Mouse (Mus musculus): ENCODE results near the gene Map3k11. TPM values are rescaled to one million over a fixed set of nuclear protein-coding genes. Genes with fewer than 3 reads are reported as not detected.

Gene Map3k11
- polyA plus RNA-seq, 1 experiment from 2014 or later, result 36.6 TPM

DNA sequence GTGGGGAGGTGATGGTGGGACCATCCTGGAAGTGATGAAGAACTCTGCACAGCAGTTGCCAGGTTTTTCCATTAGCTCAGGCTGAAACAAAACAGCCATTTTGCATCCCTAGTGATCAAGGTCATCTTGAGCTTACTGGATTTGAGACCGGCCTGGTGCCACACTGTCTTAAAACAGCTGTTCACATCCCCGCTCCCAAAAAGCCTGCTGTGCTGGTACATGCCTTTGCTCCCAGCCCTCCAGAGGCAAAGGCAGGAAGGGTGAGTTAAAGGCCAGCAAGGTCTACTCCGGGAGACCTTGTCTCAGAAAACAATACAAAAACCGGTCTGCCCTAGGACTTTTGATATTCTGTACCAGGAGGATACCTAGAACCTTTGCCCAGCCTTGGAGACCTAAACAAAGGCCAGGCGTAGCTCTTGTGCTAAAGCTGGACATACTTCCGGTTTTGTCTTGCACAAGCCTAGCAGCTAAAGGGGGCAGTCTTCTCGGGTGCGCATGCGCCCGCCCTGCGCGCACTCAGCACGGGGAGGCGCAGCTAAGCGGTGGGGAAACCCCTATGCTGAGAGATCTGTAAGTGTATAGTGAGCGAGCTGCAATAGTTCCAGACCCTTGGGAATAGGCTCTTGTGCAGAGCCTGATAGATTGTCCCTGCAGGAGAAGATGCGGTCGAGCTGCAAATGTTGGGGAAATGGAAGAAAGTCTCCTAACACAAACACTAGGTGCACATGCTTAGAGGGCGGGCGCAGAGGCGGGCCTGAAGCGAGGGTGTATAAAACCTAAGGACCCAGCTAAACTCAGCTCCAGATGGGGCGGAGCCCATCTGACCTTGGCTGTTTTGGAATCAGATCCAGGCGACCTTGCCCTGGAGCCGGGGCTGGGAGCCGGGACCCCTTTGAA lies 39.9 kb upstream of the Map3k11 start:
- peak overlapping the region; percentile 47 for H3K9ac ChIP-seq
- H3K27me3 ChIP-seq (ENCODE audit: insufficient read depth, low read length), result peaks cover 3% of the 10 kb centered on the region; the same call in 1 of the 2 replicates
- peak; percentile 91 for ATAC-seq (ENCODE audit: insufficient read depth)
- peaks cover 70% of the 10 kb centered on the region for H3K36me3 ChIP-seq (ENCODE audit: insufficient read depth)
- peak overlapping the region; percentile 66 for H3K4me2 ChIP-seq
- TF ChIP-seq CTCF (IDR thresholded peaks at IDR 0.05; ENCODE audit: low read depth), result peak; percentile 53
- 8% methylated on average over 26 of the region's 26 CpGs for WGBS
- peak; percentile 93 for DNase-seq
- H3K9me3 ChIP-seq (ENCODE audit: low read depth, low read length), result no peaks in the 10 kb centered on the region
- 0 out of 2 replicates have a peak, but pooled peaks cover 7% of the 10 kb centered on the region for H3K4me1 ChIP-seq (ENCODE audit: insufficient read depth)
- H3K27ac ChIP-seq (ENCODE audit: low read depth), result peak overlapping the region; percentile 74
- peak overlapping the region; percentile 25 for H3K4me3 ChIP-seq (ENCODE audit: low read depth, low read length)

DNA sequence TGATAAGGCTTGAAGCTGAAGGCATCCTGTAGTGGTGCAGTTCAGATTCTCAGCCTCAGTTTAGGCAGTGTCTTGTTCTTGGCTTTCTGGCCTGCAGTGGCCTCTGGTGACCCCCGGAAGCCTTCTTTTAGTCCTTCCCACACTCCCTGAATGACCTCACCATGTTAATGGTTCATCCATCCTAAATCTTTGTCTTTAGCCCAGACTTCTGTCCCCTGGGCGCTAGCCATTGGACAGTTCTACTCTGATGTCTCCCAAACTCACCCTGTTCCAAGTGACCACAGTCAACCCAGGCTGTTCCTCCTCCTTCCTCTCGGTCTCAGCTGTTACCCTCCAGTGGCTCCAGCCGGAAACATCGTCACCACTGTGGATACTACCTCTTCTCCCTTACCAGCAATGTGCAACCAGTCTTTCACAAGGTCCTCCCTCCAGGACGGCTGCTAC lies 39.2 kb upstream of the Map3k11 start:
- Histone ChIP-seq H3K27ac (ENCODE audit: low read depth) (peak overlapping the region; percentile 74; the same call in 1 of the 2 replicates), H3K9me3 (ENCODE audit: low read depth, low read length) (no peaks in the 10 kb centered on the region), H3K4me1 (ENCODE audit: insufficient read depth) (0 out of 2 replicates have a peak, but pooled peaks cover 7% of the 10 kb centered on the region), H3K27me3 (ENCODE audit: insufficient read depth, low read length) (peaks cover 9% of the 10 kb centered on the region), H3K4me3 (ENCODE audit: low read depth, low read length) (peak overlapping the region; percentile 25), H3K36me3 (ENCODE audit: insufficient read depth) (peaks cover 69% of the 10 kb centered on the region), H3K4me2 (peak overlapping the region; percentile 66), H3K9ac (peak overlapping the region; percentile 47)
- ATAC-seq (ENCODE audit: insufficient read depth), result peak; percentile 4; the same call in 1 of the 2 replicates
- no peak for DNase-seq
- WGBS, result 58% methylated on average over 6 of the region's 6 CpGs
- TF ChIP-seq CTCF (IDR thresholded peaks at IDR 0.05; ENCODE audit: low read depth), result no peak

DNA sequence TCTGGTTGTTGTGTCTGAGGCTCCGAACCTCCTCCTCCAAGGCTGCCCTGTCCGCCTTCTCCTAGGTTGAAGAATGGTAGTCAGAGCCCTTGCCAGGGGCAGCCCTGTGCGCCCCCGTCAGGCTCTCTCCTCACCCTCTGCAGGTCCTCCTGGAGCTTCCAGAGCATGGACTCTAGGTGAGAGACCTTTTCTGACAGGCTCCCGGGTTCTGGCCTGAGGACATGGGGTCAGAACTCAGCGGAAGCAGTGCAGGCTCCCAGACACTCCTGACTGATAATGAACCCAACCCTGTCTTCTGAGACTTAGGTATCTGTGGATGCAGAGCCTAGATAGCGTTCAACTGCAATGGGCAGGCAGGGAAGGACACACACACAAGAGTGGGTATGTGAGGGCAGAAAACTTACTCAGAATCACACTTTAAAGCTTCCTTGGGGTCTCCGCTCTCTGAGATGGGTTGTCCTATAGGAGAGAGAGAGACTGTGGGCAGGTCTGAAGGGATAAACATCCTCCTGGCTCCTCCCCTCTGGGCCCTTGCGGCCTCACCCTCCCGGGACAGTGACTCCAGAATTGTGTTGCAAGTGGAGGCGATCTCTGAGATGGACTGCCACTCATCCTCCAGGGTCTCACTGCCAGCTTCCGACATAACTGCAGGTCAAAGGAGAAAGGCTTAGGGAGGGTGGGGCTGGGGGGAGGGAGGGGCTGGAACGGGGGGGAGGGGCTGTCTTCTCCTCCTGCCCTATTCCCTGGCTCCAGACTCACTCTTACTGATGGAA lies 36.9 kb upstream of the Map3k11 start:
- peaks cover 17% of the 10 kb centered on the region for H3K27me3 ChIP-seq (ENCODE audit: insufficient read depth, low read length)
- no peak for TF ChIP-seq CTCF (IDR thresholded peaks at IDR 0.05; ENCODE audit: low read depth)
- no peak overlapping the region for H3K4me3 ChIP-seq (ENCODE audit: low read depth, low read length)
- no peaks in the 10 kb centered on the region for H3K9me3 ChIP-seq (ENCODE audit: low read depth, low read length)
- H3K9ac ChIP-seq, result no peak overlapping the region
- ATAC-seq (ENCODE audit: insufficient read depth) (no peak), DNase-seq (no peak)
- no peak overlapping the region for H3K4me2 ChIP-seq
- peaks cover 58% of the 10 kb centered on the region for H3K36me3 ChIP-seq (ENCODE audit: insufficient read depth)
- 53% methylated on average over 13 of the region's 13 CpGs for WGBS
- 0 out of 2 replicates have a peak, but pooled peaks cover 12% of the 10 kb centered on the region for H3K4me1 ChIP-seq (ENCODE audit: insufficient read depth)
- H3K27ac ChIP-seq (ENCODE audit: low read depth), result no peak overlapping the region

DNA sequence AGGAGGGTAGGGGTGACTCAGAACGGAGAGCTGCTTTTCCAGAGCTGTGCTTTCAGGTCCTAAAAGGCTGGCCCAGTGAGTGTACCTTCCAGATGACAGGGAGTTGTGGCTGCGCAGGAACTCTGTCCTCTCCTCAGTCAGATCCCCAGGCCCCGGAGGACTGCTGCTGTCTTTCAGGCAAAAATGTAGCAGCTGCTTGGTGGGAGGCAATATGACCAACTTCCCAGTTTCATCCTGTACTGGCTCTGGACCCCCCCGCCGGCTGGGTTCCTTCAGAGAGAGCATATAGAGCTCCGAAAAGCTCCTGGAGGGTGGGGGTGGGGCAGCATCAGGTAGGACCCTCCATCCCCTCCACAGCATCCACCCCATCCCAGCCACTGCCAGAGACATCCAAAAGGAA lies 36.0 kb upstream of the Map3k11 start:
- Histone ChIP-seq H3K27me3 (ENCODE audit: insufficient read depth, low read length) (peaks cover 17% of the 10 kb centered on the region), H3K4me1 (ENCODE audit: insufficient read depth) (0 out of 2 replicates have a peak, but pooled peaks cover 12% of the 10 kb centered on the region), H3K9me3 (ENCODE audit: low read depth, low read length) (no peaks in the 10 kb centered on the region), H3K9ac (no peak overlapping the region), H3K36me3 (ENCODE audit: insufficient read depth) (peaks cover 51% of the 10 kb centered on the region), H3K4me2 (no peak overlapping the region), H3K27ac (ENCODE audit: low read depth) (no peak overlapping the region), H3K4me3 (ENCODE audit: low read depth, low read length) (no peak overlapping the region)
- 93% methylated on average over 6 of the region's 6 CpGs for WGBS
- TF ChIP-seq CTCF (IDR thresholded peaks at IDR 0.05; ENCODE audit: low read depth), result no peak
- DNase-seq (no peak), ATAC-seq (ENCODE audit: insufficient read depth) (no peak)

DNA sequence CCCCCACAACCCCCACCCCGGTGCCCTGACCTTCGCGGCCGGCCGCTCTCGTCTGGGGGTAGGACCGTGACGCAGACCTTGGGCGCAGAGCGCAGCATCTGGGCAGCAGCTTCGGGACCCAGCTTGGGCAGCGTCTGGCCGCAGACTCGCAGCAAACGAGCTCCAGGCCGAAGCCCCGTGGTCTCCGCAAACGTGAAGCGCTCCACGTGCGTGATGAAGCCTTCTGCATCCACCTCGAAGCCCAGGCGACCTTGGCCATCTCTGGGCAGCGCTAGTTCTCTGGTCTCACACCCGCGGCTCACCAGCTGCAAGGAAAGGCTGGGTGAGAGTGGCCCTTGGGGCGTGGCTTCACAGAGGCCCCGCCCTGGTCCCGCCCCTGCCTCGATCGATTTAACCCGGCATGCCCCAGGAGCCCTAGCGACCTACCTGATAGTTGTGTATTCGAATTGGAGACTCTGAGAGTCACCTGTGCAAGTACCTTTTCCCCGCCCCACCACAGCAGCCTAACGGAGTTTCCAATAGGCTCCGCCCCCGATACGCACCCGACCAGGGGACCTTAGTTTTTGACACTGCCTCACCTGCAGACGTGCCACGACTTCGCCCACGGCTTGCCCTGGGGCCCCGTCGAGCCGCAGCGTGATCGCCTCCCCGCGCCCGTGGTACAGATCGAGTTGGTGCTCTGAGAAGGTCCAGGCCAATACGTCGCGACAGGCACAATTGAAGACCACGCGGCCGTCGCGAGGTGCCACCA lies 34.4 kb upstream of the Map3k11 start:
- peak overlapping the region; percentile 85 for H3K4me2 ChIP-seq
- H3K36me3 ChIP-seq (ENCODE audit: insufficient read depth), result peaks cover 60% of the 10 kb centered on the region
- peaks cover 17% of the 10 kb centered on the region for H3K27me3 ChIP-seq (ENCODE audit: insufficient read depth, low read length)
- ATAC-seq (ENCODE audit: insufficient read depth), result peak; percentile 50
- 9% methylated on average over 62 of the region's 62 CpGs for WGBS
- H3K4me3 ChIP-seq (ENCODE audit: low read depth, low read length), result peak overlapping the region; percentile 43
- no peak overlapping the region for H3K27ac ChIP-seq (ENCODE audit: low read depth)
- TF ChIP-seq CTCF (IDR thresholded peaks at IDR 0.05; ENCODE audit: low read depth), result no peak
- H3K4me1 ChIP-seq (ENCODE audit: insufficient read depth), result 0 out of 2 replicates have a peak, but pooled peaks cover 6% of the 10 kb centered on the region
- DNase-seq, result peak; percentile 72
- peak overlapping the region; percentile 46 for H3K9ac ChIP-seq
- H3K9me3 ChIP-seq (ENCODE audit: low read depth, low read length), result no peaks in the 10 kb centered on the region

DNA sequence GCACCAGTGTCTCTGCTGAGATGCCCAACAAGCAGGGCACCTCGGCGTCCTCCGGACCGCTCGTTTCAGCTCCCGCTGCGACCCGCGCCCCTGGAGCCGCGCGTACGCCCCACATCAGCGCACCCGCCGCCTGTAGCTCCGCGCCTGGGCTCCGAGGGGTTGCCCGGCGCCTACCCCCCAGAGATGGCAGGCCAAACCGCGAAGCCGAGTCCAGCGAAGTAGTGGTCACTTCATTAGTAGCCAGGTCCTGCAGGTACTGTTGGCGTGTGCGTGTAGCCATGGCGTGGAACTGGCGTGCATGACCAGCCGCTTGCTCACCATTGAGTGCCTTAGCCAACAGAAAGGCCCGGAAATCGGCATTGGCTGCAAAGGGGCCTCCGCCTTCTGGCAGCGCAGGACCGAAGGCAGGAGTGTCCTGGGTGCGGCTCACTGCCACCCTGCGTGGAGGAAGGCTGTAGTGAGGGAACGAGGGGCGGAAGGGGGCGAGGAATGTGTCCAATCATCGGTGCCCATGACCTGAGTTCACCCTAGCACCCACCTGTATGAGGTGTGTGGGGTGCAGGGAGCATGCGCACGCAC lies 33.7 kb upstream of the Map3k11 start:
- 0 out of 2 replicates have a peak, but pooled peaks cover 5% of the 10 kb centered on the region for H3K4me1 ChIP-seq (ENCODE audit: insufficient read depth)
- 11% methylated on average over 43 of the region's 43 CpGs for WGBS
- H3K27me3 ChIP-seq (ENCODE audit: insufficient read depth, low read length), result peaks cover 17% of the 10 kb centered on the region
- DNase-seq (peak; percentile 57), ATAC-seq (ENCODE audit: insufficient read depth) (peak; percentile 26)
- H3K36me3 ChIP-seq (ENCODE audit: insufficient read depth), result peaks cover 64% of the 10 kb centered on the region
- H3K9me3 ChIP-seq (ENCODE audit: low read depth, low read length), result no peaks in the 10 kb centered on the region
- H3K4me3 ChIP-seq (ENCODE audit: low read depth, low read length), result peak overlapping the region; percentile 43
- H3K27ac ChIP-seq (ENCODE audit: low read depth), result no peak overlapping the region
- H3K4me2 ChIP-seq, result peak overlapping the region; percentile 85
- TF ChIP-seq CTCF (IDR thresholded peaks at IDR 0.05; ENCODE audit: low read depth), result no peak
- peak overlapping the region; percentile 46 for H3K9ac ChIP-seq
